Mouse (Mus musculus) stomach, postnatal 0 days (tissue): ENCODE measurements at regions not wholly inside any gene's neighbourhood (a gene's known extent, or its start where the extent isn't known, plus 50 kb on each side); places are given as distances from the start of the nearest gene placed in this dataset.
A peak's percentile ranks its signal among the peaks of the same experiment; 100 is the strongest.

ENCODE experiments used
- ATAC-seq: fragments of 200-750 bp; cut with Nextera tagmentation; 2 replicates; pipeline ENCODE4 v1.8.0; 2017; ENCODE audit not compliant: low FRiP score, low TSS enrichment
- DNase-seq: peaks from one replicate; pipeline ENCODE4 v3.0.0-alpha.2; 2016; ENCODE audit warnings: low spot score
- H3K27ac ChIP-seq: fragments of 300-500 bp; sonication (generic); replicated peaks from 2 replicates; pipeline ENCODE4 v1.5.1; 2014; ENCODE audit warnings: mild to moderate bottlenecking, control low read depth
- H3K27me3 ChIP-seq: fragments of 300-500 bp; sonication (generic); 2 replicates; pipeline ENCODE4 v1.6.1; 2014; ENCODE audit warnings: low read length; ENCODE audit not compliant: control insufficient read depth, insufficient read depth
- H3K36me3 ChIP-seq: fragments of 300-500 bp; sonication (generic); 2 replicates; pipeline ENCODE4 v1.6.1; 2014; ENCODE audit warnings: low read length, mixed read lengths; ENCODE audit not compliant: control insufficient read depth, insufficient read depth
- H3K4me1 ChIP-seq: fragments of 300-500 bp; sonication (generic); replicated peaks from 2 replicates; pipeline ENCODE4 v1.6.1; 2014; ENCODE audit warnings: antibody characterized with exemption; ENCODE audit not compliant: control insufficient read depth, insufficient read depth
- H3K4me2 ChIP-seq: fragments of 300-500 bp; sonication (generic); replicated peaks from 2 replicates; pipeline ENCODE4 v1.6.1; 2014; ENCODE audit warnings: low read depth, mild to moderate bottlenecking, control low read depth, moderate library complexity
- H3K4me3 ChIP-seq: fragments of 300-500 bp; sonication (generic); 2 replicates; pipeline ENCODE4 v1.5.1; 2014; ENCODE audit warnings: low read depth, low read length, control low read depth
- H3K9ac ChIP-seq: fragments of 300-500 bp; sonication (generic); 2 replicates; pipeline ENCODE4 v1.6.1; 2014; ENCODE audit warnings: mild to moderate bottlenecking, low read length, control low read depth, mixed read lengths
- H3K9me3 ChIP-seq: fragments of 300-500 bp; sonication (generic); 2 replicates; pipeline ENCODE4 v1.6.1; 2016; ENCODE audit warnings: low read length; ENCODE audit not compliant: control insufficient read depth
- CTCF ChIP-seq: IDR thresholded peaks from 2 replicates; pipeline ENCODE4 v1.5.1; 2016; ENCODE audit warnings: antibody characterized with exemption, low read depth, mild to moderate bottlenecking, moderate library complexity
- EP300 ChIP-seq: optimal IDR thresholded peaks from 2 replicates; pipeline ENCODE3; 2016; ENCODE audit warnings: antibody characterized with exemption
- WGBS: fragments of 180-500 bp; shearing (Covaris S2); extraction: QIAGEN DNeasy Blood & Tissue Kit; methylation state at CpG from one replicate; pipeline ENCODE4 v1.1.7; 2014; 5-methylcytosine and 5-hydroxymethylcytosine counted together

- H3K9ac ChIP-seq = no peak overlapping the region
- H3K36me3 ChIP-seq = no peaks in the 10 kb centered on the region
- H3K27ac ChIP-seq = no peak overlapping the region
- ATAC-seq (no peak), DNase-seq (no peak)
- TF ChIP-seq CTCF (no peak), EP300 (no peak)
- no peaks in the 10 kb centered on the region for H3K4me1 ChIP-seq
- no peak overlapping the region for H3K4me3 ChIP-seq
- no peak overlapping the region for H3K4me2 ChIP-seq
- H3K27me3 ChIP-seq = no peaks in the 10 kb centered on the region
- WGBS = 82% methylated on average over 3 of the region's 3 CpGs
- no peaks in the 10 kb centered on the region for H3K9me3 ChIP-seq
Observed at GRCm38 (mm10) chrX:97748251-97749016, 371.4 kb upstream of the Eda2r start.

GRCm38 (mm10) chrX:97744356-97744755 lies 367.3 kb upstream of the Eda2r start:
- H3K4me1 ChIP-seq = no peaks in the 10 kb centered on the region
- no peak overlapping the region for H3K27ac ChIP-seq
- H3K27me3 ChIP-seq = no peaks in the 10 kb centered on the region
- H3K36me3 ChIP-seq = no peaks in the 10 kb centered on the region
- H3K4me3 ChIP-seq = no peak overlapping the region
- ATAC-seq (no peak), DNase-seq (no peak)
- no peaks in the 10 kb centered on the region for H3K9me3 ChIP-seq
- 70% methylated on average over 3 of the region's 3 CpGs for WGBS
- TF ChIP-seq EP300 (no peak), CTCF (no peak)
- H3K9ac ChIP-seq = no peak overlapping the region
- no peak overlapping the region for H3K4me2 ChIP-seq

GRCm38 (mm10) chrX:97724537-97724936 lies 347.5 kb upstream of the Eda2r start:
- TF ChIP-seq EP300 (no peak), CTCF (0 out of 2 replicates have a peak, but pooled peaks have one; percentile 12)
- Histone ChIP-seq H3K27me3 (no peaks in the 10 kb centered on the region), H3K4me2 (no peak overlapping the region), H3K4me1 (no peaks in the 10 kb centered on the region), H3K9ac (no peak overlapping the region), H3K27ac (no peak overlapping the region), H3K9me3 (no peaks in the 10 kb centered on the region), H3K36me3 (no peaks in the 10 kb centered on the region), H3K4me3 (no peak overlapping the region)
- ATAC-seq = no peak
- no peak for DNase-seq
- WGBS = 85% methylated on average over 1 of the region's 1 CpGs

- Histone ChIP-seq H3K4me3 (no peak overlapping the region), H3K27me3 (no peaks in the 10 kb centered on the region), H3K9me3 (no peaks in the 10 kb centered on the region), H3K4me1 (no peaks in the 10 kb centered on the region), H3K9ac (no peak overlapping the region), H3K36me3 (no peaks in the 10 kb centered on the region), H3K4me2 (no peak overlapping the region), H3K27ac (no peak overlapping the region)
- WGBS = 66% methylated on average over 5 of the region's 5 CpGs
- TF ChIP-seq EP300 (no peak), CTCF (no peak)
- DNase-seq (no peak), ATAC-seq (no peak)
Observed at GRCm38 (mm10) chrX:97707851-97708250, 330.8 kb upstream of the Eda2r start.

- no peak overlapping the region for H3K27ac ChIP-seq
- H3K4me1 ChIP-seq = no peaks in the 10 kb centered on the region
- H3K9me3 ChIP-seq = no peaks in the 10 kb centered on the region
- no peaks in the 10 kb centered on the region for H3K27me3 ChIP-seq
- no peak overlapping the region for H3K9ac ChIP-seq
- WGBS = 76% methylated on average over 1 of the region's 1 CpGs
- no peak overlapping the region for H3K4me3 ChIP-seq
- no peak overlapping the region for H3K4me2 ChIP-seq
- ATAC-seq = no peak
- no peaks in the 10 kb centered on the region for H3K36me3 ChIP-seq
- no peak for DNase-seq
- TF ChIP-seq CTCF (no peak), EP300 (no peak)
Observed at GRCm38 (mm10) chrX:97658726-97659125, 281.7 kb upstream of the Eda2r start.

- Histone ChIP-seq H3K4me2 (no peak overlapping the region), H3K27me3 (no peaks in the 10 kb centered on the region), H3K27ac (no peak overlapping the region), H3K9ac (no peak overlapping the region), H3K36me3 (no peaks in the 10 kb centered on the region), H3K4me3 (no peak overlapping the region), H3K4me1 (no peaks in the 10 kb centered on the region), H3K9me3 (no peaks in the 10 kb centered on the region)
- no peak for TF ChIP-seq CTCF
- TF ChIP-seq EP300 = no peak
- ATAC-seq = no peak
- no peak for DNase-seq
- 57% methylated on average over 3 of the region's 3 CpGs for WGBS
Observed at GRCm38 (mm10) chrX:97651601-97652290, 274.7 kb upstream of the Eda2r start.
